In the genomic region with DNA sequence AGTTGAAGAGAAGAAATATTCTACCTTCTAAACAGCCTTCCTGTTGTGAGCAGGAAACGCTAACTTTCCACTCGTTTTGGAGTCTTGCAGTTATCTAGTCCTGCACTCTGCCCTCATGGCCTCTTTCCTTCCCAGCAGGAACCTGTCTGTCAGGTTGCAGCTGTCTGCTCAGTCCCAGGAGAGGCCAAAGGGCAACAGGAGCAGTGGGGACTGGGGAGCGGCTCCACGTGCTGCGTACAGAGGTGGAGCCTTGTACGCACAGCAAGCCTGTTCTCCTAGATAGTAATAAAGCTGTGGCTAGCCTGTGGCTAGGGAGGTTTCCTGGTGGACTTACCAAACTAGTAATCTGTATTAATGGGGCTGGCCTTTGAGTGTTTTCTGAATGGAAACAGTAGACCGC, we compare ENCODE assay signal across 9 mouse cellular contexts. TPM values are rescaled to one million over a fixed set of nuclear protein-coding genes. Genes with fewer than 3 reads are reported as not detected.
DNase-seq lines count a peak whose midpoint lies in the region; ATAC-seq and TF ChIP-seq lines count a peak whose summit lies in the region.
"Had no signal": no experiment of that assay in that cellular context is flagged by ENCODE, and none has a peak within 500 bp of the region (broad histone marks: within the 10 kb centered on the region; RNA-seq: fewer than 3 reads in every experiment).

No protein-coding gene starts in this region.

- H3K4me1 ChIP-seq in ES-E14 (ENCODE audit: control insufficient read depth in 2 of 2, insufficient read depth in 2 of 2, low read length in 2 of 2, poor library complexity in 1 of 2) = peaks cover 12 to 31% of the 10 kb centered on the region in 2 experiments
- peaks cover 17% of the 10 kb centered on the region for H3K4me1 ChIP-seq in intestine, embryonic 16.5 days (ENCODE audit: control insufficient read depth, insufficient read depth, low read length)
- H3K4me1 ChIP-seq in liver, embryonic 12.5 days = peaks cover 60% of the 10 kb centered on the region

- ATAC-seq in intestine, embryonic 16.5 days = peak; percentile 92
- ATAC-seq in liver, embryonic 12.5 days = peak; percentile 87
- no peak for ATAC-seq in activated CD4-positive, CD25-positive, alpha-beta regulatory T cell, adult 4 months

- no peaks in the 10 kb centered on the region for H3K9me3 ChIP-seq in ES-E14 (ENCODE audit: control insufficient read depth, insufficient read depth, low read depth, low read length)
- no peaks in the 10 kb centered on the region for H3K9me3 ChIP-seq in intestine, embryonic 16.5 days (ENCODE audit: control insufficient read depth, low read length)
- H3K9me3 ChIP-seq in liver, embryonic 12.5 days (replicated peaks) = no peaks in the 10 kb centered on the region

- WGBS in intestine, embryonic 16.5 days = 22% methylated on average over 7 of the region's 7 CpGs
- WGBS in liver, embryonic 12.5 days (ENCODE audit: insufficient replicate concordance) = 6% methylated on average over 7 of the region's 7 CpGs

- H3K9ac ChIP-seq in ES-E14 (ENCODE audit: insufficient read depth, low read depth, low read length, poor library complexity, severe bottlenecking) = no peak overlapping the region
- H3K9ac ChIP-seq in intestine, embryonic 16.5 days (ENCODE audit: low read depth, low read length) = 0 out of 2 replicates have a peak overlapping the region, but pooled peaks have one; percentile 20
- H3K9ac ChIP-seq in liver, embryonic 12.5 days = no peak overlapping the region

- H3K4me3 ChIP-seq in ES-E14 (ENCODE audit: insufficient read depth in 1 of 2, low read depth in 1 of 2, low read length in 2 of 2, poor library complexity in 1 of 2, severe bottlenecking in 1 of 2) = no peak overlapping the region
- H3K4me3 ChIP-seq in intestine, embryonic 16.5 days (ENCODE audit: low read length) = no peak overlapping the region
- H3K4me3 ChIP-seq in liver, embryonic 12.5 days = no peak overlapping the region

- DNase-seq in heart, adult 11 months = peak; percentile 88
- DNase-seq in heart, postnatal 4 days = no peak
- no peak for DNase-seq in ES-E14 (ENCODE audit: low read depth, low spot score)
- DNase-seq in cerebellum, adult 11-12 months = no peak
- no peak for DNase-seq in lung, postnatal 4 days
- DNase-seq: cerebellum, adult 9-10 months had no signal

- H3K27me3 ChIP-seq in intestine, embryonic 16.5 days (replicated peaks; ENCODE audit: control insufficient read depth, insufficient read depth, low read length) = no peaks in the 10 kb centered on the region
- H3K27me3 ChIP-seq in liver, embryonic 12.5 days (replicated peaks) = no peaks in the 10 kb centered on the region

- peak overlapping the region; percentile 26; the same call in 1 of the 2 replicates for H3K27ac ChIP-seq in ES-E14 (ENCODE audit: insufficient read depth, low read depth, low read length, poor library complexity, severe bottlenecking)
- H3K27ac ChIP-seq in intestine, embryonic 16.5 days (ENCODE audit: low read length) = peak overlapping the region; percentile 95
- peak overlapping the region; percentile 79 for H3K27ac ChIP-seq in liver, embryonic 12.5 days

- peak overlapping the region; percentile 43 for H3K4me2 ChIP-seq in intestine, embryonic 16.5 days (ENCODE audit: low read depth, low read length)
- H3K4me2 ChIP-seq in liver, embryonic 12.5 days = peak overlapping the region; percentile 23

- H3K36me3 ChIP-seq in ES-E14 (ENCODE audit: control insufficient read depth, insufficient read depth, low read length, poor library complexity, severe bottlenecking) = no peaks in the 10 kb centered on the region
- no peaks in the 10 kb centered on the region; the same call in 1 of the 2 replicates for H3K36me3 ChIP-seq in intestine, embryonic 16.5 days (ENCODE audit: control insufficient read depth, insufficient read depth, low read length)
- peaks cover 34% of the 10 kb centered on the region for H3K36me3 ChIP-seq in liver, embryonic 12.5 days

- in situ Hi-C loops in ES-E14 (cut with MboI; ENCODE audit: low sequenced_read_pairs in 2 of 2, unreplicated experiment in 2 of 2) = no loop called here

TF ChIP-seq in ES-E14, 5 proteins besides CTCF, POLR2A, EP300 and RAD21:
- TF ChIP-seq ZNF384 (IDR thresholded peaks at IDR 0.05; ENCODE audit: low read depth, low read length) (no peak), HCFC1 (IDR thresholded peaks at IDR 0.05; ENCODE audit: borderline replicate concordance, insufficient read depth, low read length) (no peak), ZC3H11A (IDR thresholded peaks at IDR 0.05; ENCODE audit: borderline replicate concordance, low read depth, low read length) (no peak), MAFK (IDR thresholded peaks at IDR 0.05; ENCODE audit: insufficient read depth, low read depth, low read length) (no peak), CHD2 (IDR thresholded peaks at IDR 0.05; ENCODE audit: low read depth, low read length) (no peak)
TF ChIP-seq in ES-E14: peak in this region for 0.

RNA-seq across cellular contexts. Expression of a gene that starts 48.0 kb away (rescaled TPM):
- total RNA-seq in heart, postnatal 4 days (2021) = 10 to 100 TPM; 26.5 to 28.6 TPM
- total RNA-seq in ES-E14 (2012; rRNA removed) = 6.1 and 8.8 TPM in 2 replicates
- polyA plus RNA-seq in intestine, embryonic 16.5 days (2015; fragmentation: Nextera tagmentation; extraction: Ambion mirVana) = 3.5 and 4.0 TPM in 2 replicates
- 1.6 and 1.8 TPM in 2 replicates for polyA plus RNA-seq in liver, embryonic 12.5 days (2016; fragmentation: Nextera tagmentation; extraction: Ambion mirVana)
- 10 to 100 TPM; 12.6 to 13.3 TPM for polyA plus RNA-seq in activated CD4-positive, CD25-positive, alpha-beta regulatory T cell, adult 4 months (2017; shearing (Covaris generic))

RNA-seq across cellular contexts. Expression of a gene that starts 52.0 kb away (rescaled TPM):
- 10 to 100 TPM; 38.0 to 39.0 TPM for total RNA-seq in heart, postnatal 4 days (2021)
- 8.2 and 8.8 TPM in 2 replicates for total RNA-seq in ES-E14 (2012; rRNA removed)
- 52.6 and 61.6 TPM in 2 replicates for polyA plus RNA-seq in intestine, embryonic 16.5 days (2015; fragmentation: Nextera tagmentation; extraction: Ambion mirVana)
- polyA plus RNA-seq in liver, embryonic 12.5 days (2016; fragmentation: Nextera tagmentation; extraction: Ambion mirVana) = 22.7 and 23.5 TPM in 2 replicates
- 1 to 10 TPM; 4.8 to 7.7 TPM for polyA plus RNA-seq in activated CD4-positive, CD25-positive, alpha-beta regulatory T cell, adult 4 months (2017; shearing (Covaris generic))

Comparison
In these comparisons a context has a peak if more than half of its experiments do, and no peak if none do; other contexts are left out.
1. H3K27ac ChIP-seq: peak in every context shown above with its lines; median percentile 95 in intestine, embryonic 16.5 days; 79 in liver, embryonic 12.5 days; 26 in ES-E14.